Mouse (Mus musculus) gastrocnemius, postnatal 14 days (tissue): ENCODE data around the gene Upk1b. TPM values are rescaled to one million over a fixed set of nuclear protein-coding genes. Genes with fewer than 3 reads are reported as not detected.
"Not testable (repeated sequence)": the region's sequence is repeated elsewhere in the genome, so short reads cannot be mapped to it uniquely, and the experiment has no call there.

ENCODE experiments used
- DNase-seq: peaks from one replicate; pipeline ENCODE4 v3.0.0; 2021; ENCODE audit warnings: mixed read lengths
- intact Hi-C: fragments of 180-260 bp; cut with DNase I; formaldehyde crosslinking; loops from one replicate; pipeline ENCODE4 v1.15.1; 2025; ENCODE audit warnings: low total_unique reads
- long read RNA-seq, 2 experiments: library from polyadenylated mRNA; stranded (forward); transcript quantifications; one replicate each; pipeline ENCODE4 v2.0.0; 2021
- total RNA-seq, 2 experiments: library from RNA; stranded (reverse); gene quantifications; 2 replicates each; pipeline ENCODE4 v1.2.3; 2021

Gene Upk1b
- total RNA-seq: not detected
- long read RNA-seq, experiment 1: 0 reads
- long read RNA-seq, experiment 2: 0 reads

DNA sequence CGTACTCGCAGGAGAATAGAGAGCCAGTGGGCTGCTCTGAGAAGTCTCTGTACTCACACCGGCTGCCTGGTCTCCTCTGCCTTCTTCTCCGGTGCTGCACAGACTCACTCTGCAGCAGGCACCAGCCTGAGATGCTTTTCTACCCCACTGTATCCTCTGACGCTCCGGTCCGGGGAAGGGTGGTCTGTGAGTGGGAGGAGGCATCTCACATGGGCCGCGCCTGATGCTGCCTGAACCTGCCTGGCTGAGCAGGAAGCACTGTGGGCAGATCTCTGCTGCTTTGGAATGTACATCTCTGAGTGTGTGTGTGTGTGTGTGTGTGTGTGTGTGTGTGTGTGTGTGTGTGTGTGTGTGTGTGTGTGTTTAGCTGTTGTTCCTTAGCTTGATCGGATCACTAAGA, at the start of gene Upk1b:
Gene Upk1b (minus strand): TSS at position 238 of the 400 bp plus-strand sequence.
- intact Hi-C loops: no loop called here
- DNase-seq: no peak

DNA sequence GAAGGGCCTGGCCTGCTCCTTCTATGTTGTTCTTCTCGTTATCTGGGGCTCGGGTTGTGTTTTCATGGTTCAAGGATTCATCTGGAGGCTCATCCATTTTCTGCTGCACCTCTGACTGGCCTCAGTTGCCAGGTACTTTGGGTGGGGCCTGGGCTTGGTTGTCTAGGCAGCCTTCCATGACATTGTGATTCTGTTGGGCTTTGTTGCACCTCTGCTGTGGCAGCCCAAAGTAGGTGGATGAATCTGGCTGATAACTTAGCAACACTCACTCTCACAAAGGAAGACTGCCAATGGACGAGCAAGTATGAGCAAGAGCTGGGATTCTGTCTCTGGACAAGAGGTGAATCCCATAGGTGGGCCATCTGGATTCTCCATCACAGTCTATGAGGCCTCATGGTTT, 28.5 kb upstream of the Upk1b start, which contains the start of gene 4930435E12Rik:
Gene 4930435E12Rik (minus strand): TSS at position 101 of the 400 bp plus-strand sequence.
- no peak for DNase-seq
- intact Hi-C loops: no loop called here

DNA sequence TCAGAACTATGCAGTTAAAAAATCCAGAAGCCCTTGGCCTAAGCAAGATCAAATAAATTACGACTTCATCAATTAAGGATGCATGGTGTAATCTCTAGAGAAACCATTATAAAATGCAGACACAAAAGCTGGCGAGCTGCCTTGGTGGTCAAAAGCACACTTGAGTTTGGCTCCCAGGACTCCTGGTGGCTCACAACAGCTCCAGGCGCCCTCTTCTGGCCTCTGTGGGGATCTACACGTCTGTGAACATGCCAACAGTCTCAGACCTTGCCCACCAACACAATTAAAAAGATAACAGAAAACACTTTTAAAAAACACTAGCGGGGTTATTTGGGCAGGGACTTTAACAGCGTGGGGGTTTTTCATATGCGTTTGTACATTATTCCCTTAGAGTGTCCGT, 12.4 kb upstream of the Upk1b start:
- DNase-seq: peak; percentile 76
- intact Hi-C loops: loop anchor here (5.0 to 10.0 kb wide), 2 partner anchors 198 to 275 kb away; no protein-coding TSS in a partner anchor

DNA sequence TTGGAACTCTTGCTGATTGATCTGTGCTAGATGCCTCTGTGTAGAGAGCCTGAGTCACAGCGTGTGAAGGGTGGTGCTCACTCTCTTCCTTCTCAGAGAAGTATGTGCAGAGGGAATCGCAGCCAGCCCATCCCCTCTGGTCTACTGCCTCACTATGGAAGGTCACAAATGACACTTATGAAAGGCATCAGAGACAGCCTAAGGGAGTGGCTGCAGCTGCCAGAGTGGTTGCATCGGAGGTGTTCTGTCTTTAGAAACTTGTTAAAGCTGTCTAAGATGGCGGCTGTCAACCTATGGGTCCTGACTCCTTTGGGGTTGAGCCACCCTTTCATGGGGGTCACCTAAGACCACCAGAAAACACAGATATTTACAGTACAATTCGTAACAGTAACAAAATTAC, 10.1 kb upstream of the Upk1b start:
- intact Hi-C loops: loop anchor here (5.0 to 10.0 kb wide), 2 partner anchors 195 to 273 kb away; no protein-coding TSS in a partner anchor

DNA sequence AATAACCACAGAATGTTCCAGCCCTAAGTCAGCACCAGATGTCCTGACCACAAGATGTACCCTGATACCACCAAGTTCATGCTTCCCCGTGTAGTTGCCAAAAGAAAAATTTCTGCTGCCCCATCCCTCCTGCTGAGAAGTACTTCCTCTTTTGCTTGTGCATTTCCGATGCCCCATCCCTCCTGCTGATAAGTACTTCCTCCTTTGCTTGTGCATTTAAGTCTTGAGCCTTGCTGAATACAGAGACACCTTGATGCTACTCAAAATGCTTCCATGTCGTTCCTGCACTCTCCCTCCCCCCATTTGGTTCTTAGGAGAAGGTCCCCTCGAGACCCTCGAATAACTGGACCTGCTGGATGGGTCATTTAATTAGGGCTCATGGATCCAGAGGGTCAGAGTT, 7.7 kb upstream of the Upk1b start:
- intact Hi-C loops, DNase-seq: not testable (repeated sequence)

More for the DNA sequence above, 10.1 kb upstream of the Upk1b start:
- no peak for DNase-seq

DNA sequence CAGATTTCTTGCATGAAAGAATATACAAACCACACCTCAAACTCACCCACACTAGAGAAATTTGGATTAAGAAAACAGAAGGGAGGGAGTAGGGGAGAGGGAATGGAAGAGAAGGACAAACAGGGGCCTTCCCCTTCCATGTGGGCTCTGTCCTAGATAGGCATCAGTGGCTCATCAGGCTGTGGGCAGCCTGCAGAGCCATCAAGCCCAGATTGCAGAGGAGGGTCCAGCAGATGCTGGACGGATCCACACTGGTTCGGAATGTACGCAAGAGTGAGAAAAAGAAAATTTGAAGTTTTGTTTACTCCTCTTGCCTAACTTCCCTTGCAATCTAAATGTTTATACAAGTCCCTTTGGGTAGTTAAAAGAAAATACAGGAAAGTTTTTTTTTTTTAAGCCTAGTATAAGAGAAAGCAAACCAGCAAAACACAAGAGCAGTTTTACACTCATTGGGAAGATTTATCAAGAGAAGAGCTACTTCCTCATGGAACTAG, 1.1 kb downstream of the Upk1b start:
- no peak for DNase-seq
- intact Hi-C loops: no loop called here

DNA sequence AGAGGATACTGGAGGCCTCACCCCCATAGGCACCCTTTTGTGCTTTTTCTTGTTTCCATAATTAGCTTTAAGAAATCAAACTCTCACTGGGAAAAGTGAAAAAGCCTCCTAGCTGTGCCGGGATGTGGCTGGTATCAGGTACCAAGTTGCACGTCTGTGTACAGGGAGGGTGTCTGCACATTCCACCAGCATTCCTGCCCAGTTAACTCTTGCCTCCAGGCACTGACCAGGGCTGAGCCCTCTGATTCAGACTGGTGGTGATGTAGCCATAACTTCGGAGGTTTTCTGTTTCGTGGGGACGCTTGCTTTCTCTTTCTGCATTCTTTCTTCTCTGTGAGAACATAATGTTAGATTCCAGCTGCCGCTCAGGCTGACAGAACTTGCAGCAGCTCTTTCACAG, 7.0 kb downstream of the Upk1b start:
- no peak for DNase-seq
- intact Hi-C loops: no loop called here

DNA sequence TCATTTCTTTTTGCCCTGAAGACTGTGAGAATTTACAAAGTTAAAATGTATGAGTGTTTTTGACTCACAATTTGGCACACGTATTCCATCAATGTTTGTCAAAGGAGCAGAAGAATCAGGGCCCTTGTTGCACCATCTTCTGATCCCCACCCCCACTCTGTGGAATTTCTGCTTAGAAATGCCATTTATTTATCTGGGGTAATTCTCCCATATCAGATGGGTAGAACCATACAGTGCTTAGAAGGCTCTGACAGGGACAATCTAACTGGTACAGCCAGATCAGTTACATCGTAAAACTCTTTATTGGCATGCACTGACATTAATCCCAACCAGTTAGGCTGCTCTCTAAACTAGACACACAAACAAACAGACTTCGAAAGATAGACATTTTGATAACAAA, 10.2 kb downstream of the Upk1b start:
- intact Hi-C loops: no loop called here

DNA sequence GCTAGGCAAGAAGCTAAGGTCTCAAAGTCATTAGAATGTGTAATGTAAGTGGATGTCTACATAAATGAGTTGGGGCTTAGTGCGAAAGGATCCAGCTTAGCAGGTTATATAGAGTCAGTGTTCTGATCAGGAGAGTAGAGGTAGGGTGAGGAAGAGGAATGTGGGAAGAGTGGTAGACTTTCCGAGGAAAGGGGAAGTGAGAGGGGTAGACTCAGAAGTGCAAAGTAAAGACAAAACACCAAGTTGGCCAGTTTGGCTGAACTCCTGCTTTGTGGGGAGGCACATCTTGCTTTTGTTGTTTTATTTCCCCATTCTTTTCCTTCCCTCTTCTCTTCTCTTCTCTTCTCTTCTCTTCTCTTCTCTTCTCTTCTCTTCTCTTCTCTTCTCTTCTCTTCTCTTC, 11.1 kb downstream of the Upk1b start:
- intact Hi-C loops: no loop called here
- no peak for DNase-seq

More for the DNA sequence above, 10.2 kb downstream of the Upk1b start:
- no peak for DNase-seq

DNA sequence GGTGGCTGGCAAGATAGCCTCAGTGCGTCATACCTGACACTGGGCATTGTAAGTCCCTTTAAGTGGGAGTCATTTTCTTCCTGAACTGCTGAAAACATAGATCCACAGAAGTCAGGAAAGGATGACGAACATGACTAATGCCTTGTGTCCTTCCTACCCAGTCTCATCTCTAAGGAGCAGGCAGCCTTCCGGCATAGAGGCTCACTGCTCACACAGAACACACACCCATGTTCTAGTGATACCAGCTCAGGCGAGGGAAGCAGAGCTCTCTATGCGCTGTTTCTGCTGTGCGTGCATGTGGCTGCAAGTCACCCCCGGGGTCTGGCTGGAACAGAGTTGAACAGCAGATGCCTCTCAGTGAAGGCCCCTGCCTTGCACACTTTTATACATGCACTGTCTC, 14.8 kb downstream of the Upk1b start:
- intact Hi-C loops: no loop called here
- DNase-seq: no peak

DNA sequence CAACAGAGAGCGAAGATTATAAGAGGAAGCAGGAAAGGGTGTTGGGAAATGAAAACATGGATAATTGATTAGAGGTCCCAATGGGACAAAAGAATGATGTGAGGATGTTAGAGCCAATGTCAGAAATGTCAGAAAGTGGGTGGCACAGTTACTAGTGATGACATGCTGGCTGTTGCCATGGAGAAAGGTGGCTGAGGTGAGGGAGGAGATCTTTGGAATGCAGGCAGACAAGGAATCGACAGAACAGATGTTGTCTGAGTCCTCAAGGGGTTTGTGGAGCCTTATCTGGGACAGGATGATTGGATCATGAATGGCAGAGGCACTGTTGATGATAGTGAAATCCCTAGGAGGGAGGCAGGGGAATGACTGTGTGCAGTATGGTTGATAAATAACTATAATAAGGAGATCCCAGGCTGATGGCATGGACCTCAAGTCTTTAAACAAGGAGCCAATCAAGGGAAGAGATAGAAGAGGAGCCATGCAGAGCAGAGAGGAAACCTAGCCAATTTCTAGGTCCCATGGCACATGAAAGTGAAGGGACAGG, 17.5 kb downstream of the Upk1b start:
- DNase-seq: no peak
- intact Hi-C loops: no loop called here

DNA sequence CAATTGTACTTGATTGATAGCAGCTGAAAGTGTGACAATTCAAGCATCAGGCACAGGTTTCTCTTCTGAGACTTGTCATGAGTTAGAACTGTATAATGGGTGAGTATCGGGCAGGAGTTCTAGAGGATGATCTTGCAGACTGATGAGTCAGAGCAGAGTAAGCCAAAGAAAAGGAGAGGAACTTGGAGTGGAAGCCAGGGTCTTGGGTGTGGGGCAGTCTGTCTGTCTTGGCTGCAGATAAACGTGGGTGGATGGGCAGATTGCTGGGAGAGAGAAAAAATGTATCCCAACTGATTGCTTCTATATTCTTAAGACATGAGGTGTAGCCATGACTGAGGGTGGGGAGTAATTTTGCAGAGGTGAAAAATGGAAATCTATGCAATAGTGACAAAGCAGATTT, 18.2 kb downstream of the Upk1b start:
- intact Hi-C loops: no loop called here
- no peak for DNase-seq

DNA sequence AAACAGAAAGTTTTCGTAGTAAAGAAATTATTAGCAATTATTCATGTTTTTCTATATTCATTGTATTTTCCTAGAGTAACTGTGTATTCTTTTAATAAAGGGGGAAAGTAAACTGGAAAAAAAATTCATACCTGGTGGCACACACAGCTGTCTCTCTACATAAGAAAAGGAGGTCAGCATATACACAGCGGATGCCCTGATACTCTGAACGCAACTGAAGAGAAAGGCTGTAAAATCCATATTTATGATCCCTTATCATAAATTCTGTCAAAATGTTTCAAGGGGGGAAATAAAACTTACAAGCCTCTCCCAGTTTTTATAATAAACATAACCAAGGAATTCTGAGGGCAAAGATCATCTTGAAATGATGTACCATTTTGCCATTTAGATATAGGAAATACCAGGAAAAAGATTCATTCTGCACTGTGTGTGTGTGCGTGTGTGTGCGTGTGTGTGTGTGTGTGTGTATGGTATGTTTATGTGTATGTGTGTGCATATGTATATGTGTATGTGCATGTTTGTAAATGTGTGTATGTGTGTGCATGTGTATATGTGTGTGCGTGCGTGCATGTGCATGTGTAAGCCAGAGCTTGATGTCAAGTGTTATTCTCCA, 19.1 kb downstream of the Upk1b start:
- no peak for DNase-seq
- intact Hi-C loops: no loop called here

DNA sequence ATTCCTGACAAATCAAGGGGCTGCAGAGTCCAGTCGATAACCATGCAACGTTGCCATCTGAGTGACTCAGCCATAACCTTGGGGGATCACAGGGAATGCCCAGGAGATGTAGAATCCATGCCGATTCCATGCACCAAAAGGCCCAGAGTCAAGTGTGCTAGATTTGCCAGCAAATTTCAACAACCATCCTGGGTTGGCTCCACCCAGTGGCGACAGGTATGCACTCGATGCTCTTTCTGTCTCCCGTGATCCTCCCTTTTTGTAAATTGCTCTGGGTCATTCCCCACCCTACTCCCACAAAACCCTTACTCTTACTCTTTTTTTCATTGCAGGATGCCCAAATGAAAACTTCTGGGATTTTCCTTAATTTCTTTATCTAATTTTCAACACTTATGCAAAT, 23.8 kb downstream of the Upk1b start:
- intact Hi-C loops: no loop called here
- DNase-seq: no peak

DNA sequence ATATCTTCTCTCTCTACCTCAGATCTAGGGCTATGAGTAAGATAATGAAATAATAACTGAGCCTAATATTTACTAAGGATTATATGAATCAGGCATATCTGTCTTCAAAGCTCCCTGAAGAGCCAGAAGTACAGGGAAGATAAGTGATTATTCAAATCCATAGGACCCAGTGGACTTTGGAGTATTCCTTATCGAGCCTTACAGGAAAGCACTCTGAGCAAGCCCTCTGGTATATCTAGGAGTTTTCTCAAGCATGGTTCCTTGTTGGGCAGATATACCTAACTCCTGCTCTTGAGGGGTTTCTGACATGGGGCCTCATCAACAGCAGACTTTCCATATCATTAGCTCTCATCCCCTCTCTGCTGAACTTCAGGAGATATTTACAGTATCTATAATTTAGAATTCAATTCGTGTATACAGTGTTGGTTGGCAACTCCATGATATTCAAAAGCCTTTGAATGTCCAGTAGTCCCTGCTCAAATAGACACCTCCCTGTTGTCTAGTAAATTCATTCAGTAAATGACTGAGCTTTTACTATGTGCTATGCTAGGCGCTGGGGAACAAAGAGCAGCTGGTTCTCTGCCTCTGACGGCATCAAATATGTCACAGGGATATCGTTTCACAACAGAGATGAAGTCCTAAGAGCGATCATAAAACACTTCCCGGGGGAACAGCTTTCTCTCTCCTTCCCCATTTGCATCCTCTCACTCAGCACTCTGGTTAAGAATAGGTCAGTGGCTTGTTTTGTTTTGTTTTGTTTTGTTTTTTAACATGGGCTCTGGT, 25.0 kb downstream of the Upk1b start:
- intact Hi-C loops: no loop called here
- DNase-seq: no peak

DNA sequence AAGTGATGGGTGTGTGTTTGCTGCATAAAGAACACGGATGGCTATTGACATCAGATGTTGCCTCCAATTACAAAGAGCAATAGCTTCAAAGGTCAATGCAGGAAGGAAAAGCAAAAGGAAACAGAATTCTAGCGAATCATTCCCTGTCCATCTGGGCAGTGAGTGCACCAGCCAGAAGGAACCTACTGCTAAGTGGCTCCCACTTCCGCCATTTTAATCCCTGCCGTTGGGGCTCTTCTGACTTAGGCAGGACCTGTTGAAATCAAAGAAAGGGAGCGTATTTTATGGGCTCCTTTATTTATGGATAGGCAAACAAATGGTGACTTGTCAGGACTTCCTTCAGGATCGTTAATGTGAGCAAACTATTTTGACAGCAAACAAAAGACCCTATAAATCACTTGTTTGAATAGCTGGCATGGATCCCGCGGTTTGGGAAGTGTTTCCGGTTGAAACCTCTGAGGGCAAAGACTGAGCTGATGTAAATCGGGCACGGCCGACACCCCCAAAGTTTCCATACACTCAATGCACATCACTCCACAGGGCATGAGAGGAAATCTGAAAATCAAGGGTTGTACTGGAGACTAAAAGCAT, 27.1 kb downstream of the Upk1b start:
- intact Hi-C loops: no loop called here
- no peak for DNase-seq

DNA sequence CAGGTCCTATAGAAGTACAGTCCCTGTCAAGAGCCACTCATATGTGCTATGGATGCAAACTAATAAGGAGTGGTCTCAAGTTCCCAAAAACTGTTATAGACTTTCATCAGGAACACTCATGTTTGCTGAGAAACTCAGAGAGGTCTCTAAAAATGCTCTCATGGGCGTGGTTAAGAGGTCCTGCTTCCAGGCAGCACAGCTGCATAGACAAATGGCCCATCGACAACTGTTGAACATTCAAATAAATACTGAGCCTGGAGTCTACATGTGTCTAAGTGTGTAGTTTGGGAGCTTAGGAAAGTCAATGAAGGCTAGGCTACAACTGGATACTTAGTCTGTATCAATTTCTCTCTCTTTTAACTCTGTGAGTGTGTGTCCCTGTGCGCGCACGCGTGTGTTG, 29.0 kb downstream of the Upk1b start:
- DNase-seq: no peak
- intact Hi-C loops: no loop called here

DNA sequence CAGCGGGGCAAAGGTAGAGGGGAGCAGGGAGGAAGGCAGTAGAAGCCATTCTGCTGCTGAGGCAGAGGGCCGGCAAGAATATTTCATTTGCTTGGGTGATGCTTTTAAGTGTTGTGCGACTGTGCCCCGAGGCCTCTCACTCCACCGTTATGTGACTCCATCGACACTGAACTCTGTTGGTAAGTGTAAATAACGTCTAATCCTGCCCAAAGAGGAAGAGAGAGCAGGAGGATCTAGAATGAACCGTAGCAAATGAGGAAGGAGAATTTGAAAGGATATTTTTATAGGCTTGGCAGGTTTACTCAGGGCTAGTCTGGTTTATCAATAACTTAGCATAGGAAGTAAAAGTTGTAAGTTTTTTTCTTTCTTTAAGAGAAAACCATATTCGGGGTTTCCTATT, 30.6 kb downstream of the Upk1b start:
- intact Hi-C loops: no loop called here
- DNase-seq: no peak

DNA sequence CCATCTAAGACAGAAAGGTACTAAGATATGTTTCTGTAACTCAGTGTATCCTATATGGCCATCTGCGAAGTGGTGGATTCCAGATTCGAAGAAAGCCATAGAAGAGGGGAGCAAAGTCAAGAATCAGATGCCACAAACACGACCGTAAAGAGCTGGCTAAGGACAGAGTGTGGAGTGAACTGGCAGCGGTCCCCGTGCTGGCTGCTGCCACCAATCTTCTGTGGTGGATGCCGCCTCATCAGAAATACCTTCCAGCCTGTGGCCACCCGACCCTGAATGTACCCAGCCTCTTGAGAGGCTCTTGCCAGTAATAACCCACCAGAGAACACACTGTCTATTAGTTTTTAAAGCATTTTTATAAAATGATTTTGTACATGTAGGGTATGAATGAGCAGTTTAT, 31.7 kb downstream of the Upk1b start:
- DNase-seq: no peak
- intact Hi-C loops: no loop called here

DNA sequence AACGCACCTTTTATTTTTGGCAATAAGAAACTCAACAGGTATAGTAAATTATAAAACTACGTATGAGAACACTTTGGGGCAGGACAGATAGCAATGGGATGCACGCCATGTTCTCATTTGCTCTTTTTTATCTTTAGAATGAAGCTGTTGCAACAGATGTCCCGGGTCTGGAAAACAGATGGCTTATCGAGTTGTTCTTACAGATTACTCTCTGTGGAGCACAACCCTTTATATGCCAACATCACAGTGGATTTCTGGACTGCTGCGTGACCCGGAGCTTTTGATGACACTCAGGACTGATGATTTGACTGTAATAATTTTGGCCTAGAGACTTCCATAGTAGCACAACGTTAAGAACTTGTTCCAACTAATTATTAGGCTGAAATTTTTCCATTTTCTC, 32.4 kb downstream of the Upk1b start:
- intact Hi-C loops: no loop called here
- DNase-seq: no peak
